Mouse (Mus musculus) kidney, embryonic 14.5 days (tissue): ENCODE data around the gene Tmem100. TPM values are rescaled to one million over a fixed set of nuclear protein-coding genes. Genes with fewer than 3 reads are reported as not detected.

Experiments used
- ATAC-seq: fragments of 200-750 bp; cut with Nextera tagmentation; 2 replicates; pipeline ENCODE4 v1.8.0; 2017; ENCODE audit warnings: moderate number of reproducible peaks, mild to moderate bottlenecking, moderate TSS enrichment, moderate library complexity; ENCODE audit not compliant: low FRiP score, low TSS enrichment
- H3K27ac ChIP-seq: fragments of 300-500 bp; sonication (generic); 2 replicates; pipeline ENCODE4 v1.5.1; 2014; ENCODE audit warnings: low read depth, mild to moderate bottlenecking, low read length, moderate library complexity, mixed read lengths
- H3K27me3 ChIP-seq: fragments of 300-500 bp; sonication (generic); 2 replicates; pipeline ENCODE4 v1.6.1; 2014; ENCODE audit warnings: mild to moderate bottlenecking, low read length; ENCODE audit not compliant: control insufficient read depth, insufficient read depth
- H3K36me3 ChIP-seq: fragments of 300-500 bp; sonication (generic); 2 replicates; pipeline ENCODE4 v1.6.1; 2014; ENCODE audit warnings: low read length, mixed read lengths; ENCODE audit not compliant: control insufficient read depth, insufficient read depth
- H3K4me1 ChIP-seq: fragments of 300-500 bp; sonication (generic); 2 replicates; pipeline ENCODE4 v1.6.1; 2014; ENCODE audit warnings: low read length, mixed read lengths; ENCODE audit not compliant: control insufficient read depth, insufficient read depth
- H3K4me2 ChIP-seq: fragments of 300-500 bp; sonication (generic); replicated peaks from 2 replicates; pipeline ENCODE4 v1.6.1; 2014; ENCODE audit warnings: low read depth, mild to moderate bottlenecking, low read length
- H3K4me3 ChIP-seq: fragments of 300-500 bp; sonication (generic); 2 replicates; pipeline ENCODE4 v1.5.1; 2014; ENCODE audit warnings: mild to moderate bottlenecking, low read length
- H3K9ac ChIP-seq: fragments of 300-500 bp; sonication (generic); 2 replicates; pipeline ENCODE4 v1.6.1; 2014; ENCODE audit warnings: low read depth, mild to moderate bottlenecking, low read length, moderate library complexity
- H3K9me3 ChIP-seq: fragments of 300-500 bp; sonication (generic); 2 replicates; pipeline ENCODE4 v1.6.1; 2016; ENCODE audit warnings: low read length; ENCODE audit not compliant: control insufficient read depth
- WGBS: fragments of 180-500 bp; shearing (Covaris S2); extraction: QIAGEN DNeasy Blood & Tissue Kit; methylation state at CpG from one replicate; pipeline ENCODE4 v1.1.7; 2014; 5-methylcytosine and 5-hydroxymethylcytosine counted together
- polyA plus RNA-seq: library from polyadenylated mRNA; unstranded; fragments of >200 nt; fragmentation: Nextera tagmentation; extraction: Ambion mirVana; gene quantifications from 2 replicates; pipeline ENCODE4 v1.2.1, GENCODE M21; 2014

Tmem100 gene
- polyA plus RNA-seq, 1 experiment from 2014 or later: 20.5 TPM

DNA sequence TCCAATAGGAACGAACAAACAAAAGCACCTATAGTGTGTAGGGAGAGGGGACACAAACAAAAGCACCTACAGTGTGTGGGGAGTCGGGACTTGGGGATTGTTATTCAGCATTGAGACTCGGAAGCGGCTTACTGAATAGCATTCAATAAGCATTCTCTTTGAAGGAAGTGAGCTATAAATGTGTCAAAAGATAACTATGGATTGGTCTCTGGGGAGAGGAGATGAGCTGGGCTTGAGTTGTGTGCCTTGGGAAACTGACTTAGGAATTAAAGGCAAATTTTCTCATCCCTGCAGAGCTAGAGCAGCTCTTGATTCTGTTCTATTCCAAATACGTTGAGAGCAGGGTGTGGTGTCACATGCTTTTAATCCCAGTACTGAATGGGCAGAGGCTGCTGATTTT, 54.0 kb downstream of the Tmem100 start:
- Histone ChIP-seq H3K4me1 (no peaks in the 10 kb centered on the region), H3K27ac (no peak overlapping the region), H3K9ac (no peak overlapping the region), H3K4me3 (no peak overlapping the region), H3K4me2 (no peak overlapping the region), H3K27me3 (no peaks in the 10 kb centered on the region), H3K9me3 (no peaks in the 10 kb centered on the region), H3K36me3 (no peaks in the 10 kb centered on the region)
- 61% methylated on average over 5 of the region's 5 CpGs for WGBS
- ATAC-seq: no peak

Other genes starting within 250 kb of the Tmem100 start
- gene Pctp, start 27.5 kb upstream of the Tmem100 start, polyA plus RNA-seq: 7.1 and 9.8 TPM in 2 replicates
- gene Gm45716, start 157.3 kb downstream of the Tmem100 start, polyA plus RNA-seq: 9.1 and 9.8 TPM in 2 replicates
- gene Mmd, start 219.1 kb downstream of the Tmem100 start, polyA plus RNA-seq: 25.5 and 25.6 TPM in 2 replicates